1 mouse cellular context compared by ENCODE assay signal in the genomic region with DNA sequence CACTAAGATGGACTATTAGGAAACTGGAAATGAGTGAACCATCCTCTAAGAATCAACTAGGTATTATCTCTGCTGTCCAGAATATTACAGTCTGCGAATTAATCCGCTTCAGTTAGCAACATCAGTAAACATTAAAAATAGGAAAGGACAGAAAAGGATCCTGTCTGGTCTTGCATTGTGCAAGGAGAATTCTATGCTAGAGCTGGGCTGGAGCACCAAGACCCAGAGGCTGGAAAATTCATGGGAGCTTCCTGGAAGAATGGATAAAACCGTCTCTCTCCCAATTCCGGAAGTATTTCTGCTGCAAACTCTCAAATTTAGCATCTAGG.
TF ChIP-seq lines count a peak whose summit lies in the region.

No protein-coding gene starts in this region.

TF ChIP-seq in MEL, 35 proteins besides CTCF, POLR2A, EP300 and RAD21 (continued from another document):
- TF ChIP-seq USF1 (IDR thresholded peaks at IDR 0.05; ENCODE audit: low read depth, low read length) = no peak
- TF ChIP-seq ZNF384 (IDR thresholded peaks at IDR 0.05; ENCODE audit: low read depth, low read length) = no peak
- TF ChIP-seq HCFC1 (IDR thresholded peaks at IDR 0.05; ENCODE audit: low read depth, low read length) = no peak
- no peak for TF ChIP-seq MAZ (IDR thresholded peaks at IDR 0.05; ENCODE audit: low read depth, low read length)
- no peak for TF ChIP-seq CHD1 (IDR thresholded peaks at IDR 0.05; ENCODE audit: low read depth, low read length)
- no peak for TF ChIP-seq GATA1 (IDR thresholded peaks at IDR 0.05; ENCODE audit: low read depth, low read length)
- TF ChIP-seq MAX (IDR thresholded peaks at IDR 0.05; ENCODE audit: low read length) = no peak
- no peak for TF ChIP-seq GABPA (IDR thresholded peaks at IDR 0.05; ENCODE audit: low read depth, low read length)
- TF ChIP-seq MXI1 (IDR thresholded peaks at IDR 0.05; ENCODE audit: low read depth, low read length) = no peak
- TF ChIP-seq E2F4 (IDR thresholded peaks at IDR 0.05; ENCODE audit: borderline replicate concordance, low read depth, low read length) = no peak
- no peak for TF ChIP-seq ELF1 (IDR thresholded peaks at IDR 0.05; ENCODE audit: low read depth, low read length)
- TF ChIP-seq NELFE (IDR thresholded peaks at IDR 0.05; ENCODE audit: low read depth, low read length) = no peak
- no peak for TF ChIP-seq USF2 (IDR thresholded peaks at IDR 0.05; ENCODE audit: borderline replicate concordance in 1 of 2, insufficient read depth in 1 of 2, low read depth in 1 of 2, low read length in 2 of 2)
